Mouse (Mus musculus) CH12.LX (cell line): ENCODE results near the gene Adam12.

Experiments
- BHLHE40 ChIP-seq: IDR thresholded peaks from 2 replicates; pipeline ENCODE4 v1.6.1; 2011; ENCODE audit warnings: mild to moderate bottlenecking, low read depth, low read length, improper control_type of control experiment
- CHD2 ChIP-seq: IDR thresholded peaks from 2 replicates; pipeline ENCODE4 v1.6.1; 2011; ENCODE audit warnings: low read length, improper control_type of control experiment
- CTCF ChIP-seq, 2 experiments: IDR thresholded peaks in 1 of 2; conservative IDR thresholded peaks in 1 of 2; 2 replicates each; pipeline ENCODE4 v1.5.1; 2011 to 2012; ENCODE audit warnings: low read depth in 2 of 2, low read length in 2 of 2, improper control_type of control experiment in 1 of 2, inconsistent platforms in 1 of 2, mild to moderate bottlenecking in 1 of 2, moderate library complexity in 1 of 2
- ELF1 ChIP-seq: IDR thresholded peaks from 2 replicates; pipeline ENCODE4 v1.6.1; 2014; ENCODE audit warnings: low read depth, mild to moderate bottlenecking, inconsistent platforms, low read length, improper control_type of control experiment
- EP300 ChIP-seq: IDR thresholded peaks from 2 replicates; pipeline ENCODE4 v1.6.1; 2011; ENCODE audit warnings: low read length, improper control_type of control experiment
- KAT2A ChIP-seq: IDR thresholded peaks from 2 replicates; pipeline ENCODE4 v1.6.1; 2012; ENCODE audit warnings: low read length, improper control_type of control experiment, inconsistent platforms; ENCODE audit not compliant: insufficient replicate concordance
- MAFK ChIP-seq: IDR thresholded peaks from 2 replicates; pipeline ENCODE4 v1.6.1; 2011; ENCODE audit warnings: low read length, improper control_type of control experiment; ENCODE audit not compliant: insufficient replicate concordance
- MAX ChIP-seq: IDR thresholded peaks from 2 replicates; pipeline ENCODE4 v1.6.1; 2011; ENCODE audit warnings: low read length, improper control_type of control experiment
- POLR2A ChIP-seq: IDR thresholded peaks from 2 replicates; pipeline ENCODE4 v1.6.1; 2011; ENCODE audit warnings: low read depth, mild to moderate bottlenecking, improper control_type of control experiment, low read length
- RCOR1 ChIP-seq: conservative IDR thresholded peaks from 2 replicates; pipeline ENCODE4 v1.6.1; 2012; ENCODE audit warnings: low read depth, mild to moderate bottlenecking, inconsistent platforms, low read length, improper control_type of control experiment
- SMC3 ChIP-seq: IDR thresholded peaks from 2 replicates; pipeline ENCODE4 v1.6.1; 2011; ENCODE audit warnings: low read depth, low read length, improper control_type of control experiment
- UBTF ChIP-seq: IDR thresholded peaks from 2 replicates; pipeline ENCODE4 v1.6.1; 2012; ENCODE audit warnings: low read depth, mild to moderate bottlenecking, inconsistent platforms, low read length, improper control_type of control experiment, moderate library complexity
- USF1 ChIP-seq: IDR thresholded peaks from 2 replicates; pipeline ENCODE4 v1.6.1; 2014; ENCODE audit warnings: low read depth, mild to moderate bottlenecking, inconsistent platforms, low read length, improper control_type of control experiment
- USF2 ChIP-seq: conservative IDR thresholded peaks from 2 replicates; pipeline ENCODE4 v1.6.1; 2011; ENCODE audit warnings: low read depth, low read length, improper control_type of control experiment

GRCm38 (mm10) chr7:134237356-134237755, 5.4 kb upstream of the Adam12 start:
- TF ChIP-seq POLR2A (no peak), USF2 (no peak), CTCF (conservative IDR thresholded peaks at IDR 0.05 in 1 of 2, IDR thresholded peaks at IDR 0.05 in 1 of 2; ENCODE audit: low read depth in 2 of 2, low read length in 2 of 2) (no peak), CHD2 (no peak), EP300 (no peak), ELF1 (no peak), RCOR1 (no peak), UBTF (no peak), KAT2A (no peak), BHLHE40 (no peak), USF1 (no peak), SMC3 (no peak), MAX (no peak), MAFK (no peak)
